Comparison of ENCODE assay signal across 9 mouse cellular contexts in the genomic region with DNA sequence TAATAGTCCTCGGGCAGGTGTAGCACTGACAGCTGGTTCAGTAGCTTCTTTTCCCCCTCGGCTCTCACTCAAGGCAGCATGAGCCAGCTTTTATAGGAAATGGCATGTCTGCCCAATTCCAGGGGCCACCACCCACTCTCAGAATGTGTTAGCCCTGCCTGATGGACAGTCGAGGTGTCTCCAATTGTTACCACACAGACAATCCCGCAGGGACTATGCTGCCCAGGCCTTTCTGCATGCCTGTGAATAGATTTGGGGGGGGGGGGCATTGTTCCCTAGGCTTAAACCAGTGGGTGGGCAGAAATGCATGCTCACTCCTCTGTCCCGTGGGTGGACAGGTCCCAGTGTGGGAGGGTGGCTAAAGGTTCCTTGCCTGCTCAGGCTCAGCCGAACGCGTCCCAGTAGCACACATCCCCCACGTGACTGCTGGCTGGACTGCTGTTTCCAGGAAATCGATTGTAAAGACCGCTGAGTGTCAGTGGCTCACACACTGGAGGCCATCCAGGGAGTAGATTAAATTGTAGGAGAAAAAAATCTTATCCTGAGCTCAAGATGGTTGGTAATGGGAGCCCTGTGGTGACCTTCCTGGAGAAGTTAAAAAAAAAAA. TPM values are rescaled to one million over a fixed set of nuclear protein-coding genes. Genes with fewer than 3 reads are reported as not detected.
DNase-seq lines count a peak whose midpoint lies in the region; ATAC-seq lines count a peak whose summit lies in the region.
"Had no signal": no experiment of that assay in that cellular context is flagged by ENCODE, and none has a peak within 500 bp of the region (broad histone marks: within the 10 kb centered on the region; RNA-seq: fewer than 3 reads in every experiment).

No protein-coding gene starts in this region.

- intact Hi-C loops in heart, postnatal 10 days (cut with DNase I) = no loop called here

- H3K27me3 ChIP-seq in limb, embryonic 10.5 days (ENCODE audit: low read depth, poor library complexity, severe bottlenecking) = peaks cover 51% of the 10 kb centered on the region
- H3K27me3 ChIP-seq in midbrain, embryonic 16.5 days (ENCODE audit: control insufficient read depth, insufficient read depth, low read depth, low read length) = no peaks in the 10 kb centered on the region

- H3K9me3 ChIP-seq in limb, embryonic 10.5 days (replicated peaks) = no peaks in the 10 kb centered on the region
- H3K9me3 ChIP-seq in midbrain, embryonic 16.5 days (replicated peaks; ENCODE audit: control insufficient read depth, low read length, poor library complexity, severe bottlenecking) = no peaks in the 10 kb centered on the region

- H3K4me3 ChIP-seq in limb, embryonic 10.5 days = no peak overlapping the region
- no peak overlapping the region for H3K4me3 ChIP-seq in midbrain, embryonic 16.5 days (ENCODE audit: low read depth, low read length)

- peaks cover 33% of the 10 kb centered on the region for H3K4me1 ChIP-seq in limb, embryonic 10.5 days
- H3K4me1 ChIP-seq in midbrain, embryonic 16.5 days (ENCODE audit: control insufficient read depth, insufficient read depth, low read length) = peaks cover 31% of the 10 kb centered on the region

- no peaks in the 10 kb centered on the region for H3K36me3 ChIP-seq in limb, embryonic 10.5 days
- H3K36me3 ChIP-seq in midbrain, embryonic 16.5 days (ENCODE audit: control insufficient read depth, insufficient read depth, low read length) = no peaks in the 10 kb centered on the region

- H3K27ac ChIP-seq in limb, embryonic 10.5 days = peak overlapping the region; percentile 36; the same call in 1 of the 2 replicates
- peak overlapping the region; percentile 81 for H3K27ac ChIP-seq in midbrain, embryonic 16.5 days (ENCODE audit: low read length)
- H3K27ac ChIP-seq: macrophage had no signal

- peak overlapping the region; percentile 42 for H3K9ac ChIP-seq in midbrain, embryonic 16.5 days (ENCODE audit: low read depth, low read length)

- H3K4me2 ChIP-seq in midbrain, embryonic 16.5 days (ENCODE audit: low read length) = no peak overlapping the region

- ATAC-seq in midbrain, embryonic 16.5 days = peak; percentile 36
- ATAC-seq in CD4-positive, CD25-positive, alpha-beta regulatory T cell, adult 4 months = no peak

- WGBS in limb, embryonic 10.5 days = 52% methylated on average over 11 of the region's 11 CpGs
- 5% methylated on average over 11 of the region's 11 CpGs for WGBS in midbrain, embryonic 16.5 days

- DNase-seq in urinary bladder, postnatal 14 days (ENCODE audit: low spot score) = peak; percentile 38
- no peak for DNase-seq in urinary bladder, adult 2 months (ENCODE audit: low spot score)
- peak; percentile 61 to 69 for DNase-seq in heart, postnatal 10 days
- no peak for DNase-seq in limb, embryonic 10.5 days (ENCODE audit: low spot score)
- DNase-seq in adrenal gland, adult (ENCODE audit: inconsistent age in 2 of 2, low spot score in 1 of 2) = no peak
- no peak for DNase-seq in ovary, postnatal 14 days (ENCODE audit: low spot score)

RNA-seq across cellular contexts. Expression of gene Cipc, which starts 28.4 kb away (rescaled TPM):
- 46.4 and 52.3 TPM in 2 replicates for polyA plus RNA-seq in urinary bladder, adult 2 months (2012; rRNA removed)
- 10 to 100 TPM; 36.5 to 45.1 TPM for total RNA-seq in heart, postnatal 10 days (2021)
- 31.8 and 37.7 TPM in 2 replicates for polyA plus RNA-seq in limb, embryonic 10.5 days (2016; fragmentation: Nextera tagmentation; extraction: Ambion mirVana)
- polyA plus RNA-seq in midbrain, embryonic 16.5 days (2015; fragmentation: Nextera tagmentation; extraction: Ambion mirVana) = 56.6 and 57.8 TPM in 2 replicates
- 10 to 100 TPM; 20.0 to 29.3 TPM for polyA plus RNA-seq in CD4-positive, CD25-positive, alpha-beta regulatory T cell, adult 4 months (2017; shearing (Covaris generic))

RNA-seq across cellular contexts. Expression of gene Irf2bpl, which starts 33.9 kb away (rescaled TPM):
- polyA plus RNA-seq in urinary bladder, adult 2 months (2012; rRNA removed) = 29.6 and 38.2 TPM in 2 replicates
- 10 to 100 TPM; 60.3 to 67.5 TPM for total RNA-seq in heart, postnatal 10 days (2021)
- polyA plus RNA-seq in limb, embryonic 10.5 days (2016; fragmentation: Nextera tagmentation; extraction: Ambion mirVana) = 11.9 and 22.6 TPM in 2 replicates
- polyA plus RNA-seq in midbrain, embryonic 16.5 days (2015; fragmentation: Nextera tagmentation; extraction: Ambion mirVana) = 69.3 and 76.9 TPM in 2 replicates
- polyA plus RNA-seq in CD4-positive, CD25-positive, alpha-beta regulatory T cell, adult 4 months (2017; shearing (Covaris generic)) = 10 to 100 TPM in 1 of 2 experiments, 1 to 10 TPM in 1; 7.6 to 18.8 TPM

Comparison
In these comparisons a context has a peak if more than half of its experiments do, and no peak if none do; other contexts are left out.
1. DNase-seq: peak in urinary bladder, postnatal 14 days (single experiment) and heart, postnatal 10 days (2 of 2); none in urinary bladder, adult 2 months (single experiment), limb, embryonic 10.5 days (single experiment), adrenal gland, adult (0 of 2) and ovary, postnatal 14 days (single experiment).